Mouse (Mus musculus) embryonic fibroblast, embryonic 13.5 days (primary cell): Measurements from ENCODE around the gene Cyp2j5.

ENCODE experiments used
- CTCF ChIP-seq: IDR thresholded peaks from 2 replicates; pipeline ENCODE4 v1.5.1; 2011; ENCODE audit warnings: mild to moderate bottlenecking, control low read depth, low read length, moderate library complexity, borderline replicate concordance; ENCODE audit not compliant: insufficient read depth
- POLR2A ChIP-seq: IDR thresholded peaks from 2 replicates; pipeline ENCODE4 v1.6.1; 2011; ENCODE audit warnings: low read depth, mild to moderate bottlenecking, control low read depth, low read length, moderate library complexity

- no peak for TF ChIP-seq CTCF
- TF ChIP-seq POLR2A = peak; percentile 25; the same call in 1 of the 2 replicates
These were observed 72.8 kb downstream of the Cyp2j5 start, which contains the start of gene Cyp2j9 for GRCm38 (mm10) chr4:96590911-96591790.
